Mouse (Mus musculus) liver, postnatal 0 days (tissue): Measurements from ENCODE around the gene Ggcx. TPM values are rescaled to one million over a fixed set of nuclear protein-coding genes. Genes with fewer than 3 reads are reported as not detected.
A peak's percentile ranks its signal among the peaks of the same experiment; 100 is the strongest.

Experiments
- ATAC-seq: fragments of 200-750 bp; cut with Nextera tagmentation; 2 replicates; pipeline ENCODE4 v1.8.0; 2017; ENCODE audit warnings: mild to moderate bottlenecking, moderate library complexity
- DNase-seq: peaks from one replicate; pipeline ENCODE4 v3.0.0-alpha.2; 2016
- H3K27ac ChIP-seq: fragments of 300-500 bp; sonication (generic); 2 replicates; pipeline ENCODE4 v1.5.1; 2014; ENCODE audit warnings: antibody characterized with exemption, moderate library complexity, mild to moderate bottlenecking, low read depth
- H3K27me3 ChIP-seq: fragments of 300-500 bp; sonication (generic); 2 replicates; pipeline ENCODE4 v1.6.1; 2014; ENCODE audit warnings: low read length, control low read depth, mixed read lengths; ENCODE audit not compliant: insufficient read depth
- H3K36me3 ChIP-seq: fragments of 300-500 bp; sonication (generic); replicated peaks from 2 replicates; pipeline ENCODE4 v1.6.1; 2014; ENCODE audit warnings: mild to moderate bottlenecking, control low read depth, low read length, moderate library complexity, mixed read lengths; ENCODE audit not compliant: insufficient read depth
- H3K4me1 ChIP-seq: fragments of 300-500 bp; sonication (generic); 2 replicates; pipeline ENCODE4 v1.6.1; 2014; ENCODE audit warnings: antibody characterized with exemption, mild to moderate bottlenecking, control low read depth; ENCODE audit not compliant: insufficient read depth
- H3K4me2 ChIP-seq: fragments of 300-500 bp; sonication (generic); 2 replicates; pipeline ENCODE4 v1.6.1; 2014; ENCODE audit warnings: low read depth, mild to moderate bottlenecking, low read length, moderate library complexity, mixed read lengths
- H3K4me3 ChIP-seq: fragments of 300-500 bp; sonication (generic); 2 replicates; pipeline ENCODE4 v1.5.1; 2014; ENCODE audit warnings: low read depth, low read length
- H3K9ac ChIP-seq: fragments of 300-500 bp; sonication (generic); replicated peaks from 2 replicates; pipeline ENCODE4 v1.6.1; 2014; ENCODE audit warnings: mild to moderate bottlenecking, moderate library complexity
- H3K9me3 ChIP-seq: fragments of 300-500 bp; sonication (generic); 2 replicates; pipeline ENCODE4 v1.6.1; 2016; ENCODE audit warnings: mild to moderate bottlenecking, control low read depth, low read length, mixed read lengths
- CTCF ChIP-seq: sonication (generic); IDR thresholded peaks from 2 replicates; pipeline ENCODE4 v1.5.1; 2016; ENCODE audit warnings: antibody characterized with exemption, low read depth
- EP300 ChIP-seq: IDR thresholded peaks from 2 replicates; pipeline ENCODE4 v1.6.1; 2016; ENCODE audit warnings: antibody characterized with exemption, low read depth, mild to moderate bottlenecking
- WGBS: fragments of 180-500 bp; shearing (Covaris S2); extraction: QIAGEN DNeasy Blood & Tissue Kit; methylation state at CpG from one replicate; pipeline ENCODE4 v1.1.7; 2014; ENCODE audit not compliant: insufficient replicate concordance; 5-methylcytosine and 5-hydroxymethylcytosine counted together
- polyA plus RNA-seq: library from polyadenylated mRNA; unstranded; fragments of >200 nt; fragmentation: Nextera tagmentation; extraction: Ambion mirVana; gene quantifications from 2 replicates; pipeline ENCODE4 v1.2.1, GENCODE M21; 2015

The Ggcx gene
- polyA plus RNA-seq, 1 experiment from 2014 or later: 20.7 TPM

DNA sequence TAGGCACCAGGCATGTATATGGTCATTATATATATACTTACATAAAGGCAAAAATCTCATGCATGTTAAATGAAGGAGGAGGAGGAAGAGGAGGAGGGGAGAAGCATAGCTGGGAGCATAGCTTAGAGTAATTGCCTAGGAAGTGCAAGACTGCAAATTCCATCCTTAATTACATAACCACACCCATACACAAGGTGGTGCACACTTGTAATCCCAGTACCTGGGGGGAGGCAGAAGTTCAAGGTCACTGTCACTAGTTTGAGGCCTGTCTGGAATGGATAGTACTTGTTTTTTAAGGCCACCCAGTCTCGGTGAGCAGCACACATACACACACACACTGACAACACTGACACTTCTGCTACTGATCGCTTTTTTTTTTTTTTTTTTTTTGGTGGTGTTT lies 38.2 kb downstream of the Ggcx start:
- ATAC-seq (no peak), DNase-seq (no peak)
- Histone ChIP-seq H3K27ac (no peak overlapping the region), H3K4me2 (no peak overlapping the region), H3K9ac (no peak overlapping the region), H3K9me3 (no peaks in the 10 kb centered on the region), H3K36me3 (no peaks in the 10 kb centered on the region), H3K27me3 (no peaks in the 10 kb centered on the region), H3K4me1 (peaks cover 6% of the 10 kb centered on the region; the same call in 1 of the 2 replicates), H3K4me3 (no peak overlapping the region)
- WGBS: 90% methylated on average over 2 of the region's 2 CpGs
- TF ChIP-seq CTCF: no peak
- no peak for TF ChIP-seq EP300

DNA sequence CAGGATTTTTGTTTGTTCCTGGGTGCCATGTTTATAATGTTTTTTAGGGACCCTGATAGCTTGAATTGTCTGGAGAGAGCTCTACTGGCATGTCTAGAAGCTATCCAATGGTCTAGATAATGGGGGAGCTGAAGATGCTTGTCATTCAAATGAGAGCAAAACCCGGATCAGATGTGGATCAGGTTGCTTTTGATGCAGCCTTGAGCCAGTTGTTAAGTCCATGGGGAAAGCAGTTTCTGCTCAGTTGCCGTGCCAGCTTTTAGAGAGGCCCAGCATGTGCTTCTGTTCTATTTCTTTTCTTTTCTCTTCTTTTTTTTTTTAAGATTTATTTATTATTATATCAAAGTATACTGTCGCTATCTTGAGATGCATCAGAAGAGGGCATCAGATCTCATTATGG lies 39.5 kb downstream of the Ggcx start:
- ATAC-seq: no peak
- 88% methylated on average over 3 of the region's 3 CpGs for WGBS

DNA sequence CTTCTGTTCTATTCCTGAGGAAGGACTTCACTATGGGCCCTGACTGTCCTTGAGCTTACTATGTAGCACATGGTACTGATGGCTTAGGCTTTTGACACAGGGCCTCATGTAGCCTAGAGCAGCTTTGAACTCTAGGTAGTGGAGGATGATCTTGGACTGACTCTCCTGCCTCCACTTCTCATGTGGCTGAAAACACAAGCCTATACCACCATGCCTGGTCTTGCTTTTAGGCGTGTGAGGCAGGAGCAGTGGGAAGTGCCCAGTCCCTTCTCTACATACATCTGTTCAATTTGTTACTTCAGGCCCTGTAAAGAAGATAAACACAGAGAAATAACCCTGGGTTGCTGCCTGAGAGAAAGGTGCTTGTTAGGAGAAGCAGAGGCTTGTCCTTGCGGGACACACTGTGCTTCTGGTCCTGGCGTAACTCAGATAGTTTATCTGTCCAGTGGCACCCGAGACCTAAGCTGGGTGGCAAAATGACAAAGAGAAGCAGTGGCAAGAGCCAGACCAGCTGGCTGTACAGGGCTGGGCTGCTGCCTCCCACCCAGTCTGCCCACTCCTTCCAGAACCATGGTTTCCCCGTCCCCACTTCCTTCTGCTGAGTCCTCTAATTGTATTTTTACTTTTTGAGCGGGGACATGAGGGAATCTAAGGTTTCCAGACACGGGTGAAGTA lies 40.1 kb downstream of the Ggcx start:
- H3K4me2 ChIP-seq: no peak overlapping the region
- no peak overlapping the region for H3K4me3 ChIP-seq
- WGBS: 62% methylated on average over 7 of the region's 7 CpGs
- peak; percentile 64 for ATAC-seq
- H3K27ac ChIP-seq: no peak overlapping the region
- no peak for DNase-seq
- H3K27me3 ChIP-seq: no peaks in the 10 kb centered on the region
- H3K9ac ChIP-seq: no peak overlapping the region
- no peaks in the 10 kb centered on the region for H3K9me3 ChIP-seq
- peaks cover 9% of the 10 kb centered on the region for H3K4me1 ChIP-seq
- H3K36me3 ChIP-seq: no peaks in the 10 kb centered on the region
- TF ChIP-seq CTCF (no peak), EP300 (peak; percentile 78)

More for the DNA sequence above, 39.5 kb downstream of the Ggcx start:
- no peak overlapping the region for H3K27ac ChIP-seq
- H3K9me3 ChIP-seq: no peaks in the 10 kb centered on the region
- H3K9ac ChIP-seq: no peak overlapping the region
- no peaks in the 10 kb centered on the region for H3K36me3 ChIP-seq
- no peaks in the 10 kb centered on the region for H3K27me3 ChIP-seq
- H3K4me1 ChIP-seq: peaks cover 6% of the 10 kb centered on the region; the same call in 1 of the 2 replicates
- H3K4me3 ChIP-seq: no peak overlapping the region
- TF ChIP-seq EP300: no peak
- no peak for TF ChIP-seq CTCF
- no peak for DNase-seq
- no peak overlapping the region for H3K4me2 ChIP-seq

DNA sequence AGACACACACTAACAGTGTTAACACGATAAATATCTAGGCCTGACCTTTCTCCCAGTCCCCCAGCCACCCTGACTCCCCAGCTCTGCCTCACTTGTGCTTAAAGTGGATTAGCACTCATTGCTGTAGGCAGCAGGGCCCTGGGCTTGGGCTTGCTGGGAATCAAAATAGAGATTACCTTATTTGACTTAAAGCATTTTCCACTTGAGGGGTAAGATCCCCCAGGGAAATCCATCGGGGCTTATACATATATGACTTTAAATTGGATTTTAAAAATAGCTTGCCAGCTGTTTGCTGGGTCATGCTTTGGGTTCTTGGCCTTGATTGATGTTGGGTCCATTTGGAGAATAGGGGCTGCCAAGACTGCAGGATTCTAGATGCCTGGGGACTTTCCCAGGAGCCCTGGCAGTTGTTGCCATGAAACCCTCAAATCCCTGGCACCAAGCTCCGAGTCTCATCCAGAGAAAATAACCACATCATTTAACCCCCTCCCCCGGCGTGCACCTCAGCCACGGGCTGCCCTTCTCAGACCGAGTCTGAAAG lies 40.8 kb downstream of the Ggcx start:
- no peak for DNase-seq
- no peaks in the 10 kb centered on the region for H3K36me3 ChIP-seq
- WGBS: 82% methylated on average over 7 of the region's 7 CpGs
- H3K27me3 ChIP-seq: no peaks in the 10 kb centered on the region
- no peak for TF ChIP-seq EP300
- TF ChIP-seq CTCF: no peak
- H3K4me3 ChIP-seq: no peak overlapping the region
- no peak overlapping the region for H3K4me2 ChIP-seq
- ATAC-seq: no peak
- H3K27ac ChIP-seq: no peak overlapping the region
- H3K4me1 ChIP-seq: peaks cover 13% of the 10 kb centered on the region
- H3K9ac ChIP-seq: no peak overlapping the region
- H3K9me3 ChIP-seq: no peaks in the 10 kb centered on the region

DNA sequence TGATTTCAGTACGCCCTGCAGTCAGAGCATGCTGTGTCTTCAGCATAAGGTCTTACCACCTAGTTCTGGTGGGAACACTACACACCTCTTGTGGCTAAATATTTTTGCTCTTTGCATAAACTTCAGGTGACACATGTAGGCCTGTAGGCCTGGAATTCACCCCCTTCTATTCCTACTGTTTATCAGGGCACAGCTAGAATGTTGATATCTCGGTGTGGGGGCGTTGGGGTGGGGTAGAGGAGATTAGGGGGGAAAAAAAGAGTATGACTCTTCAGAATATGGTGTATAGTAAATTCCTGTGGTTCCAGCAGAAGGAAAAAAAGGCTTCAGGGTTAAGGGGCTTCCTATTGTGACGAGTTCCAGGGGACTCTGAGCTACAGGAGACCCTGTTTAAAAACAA lies 42.5 kb downstream of the Ggcx start:
- peaks cover 16% of the 10 kb centered on the region for H3K4me1 ChIP-seq
- WGBS: 62% methylated on average over 4 of the region's 4 CpGs
- H3K9me3 ChIP-seq: no peaks in the 10 kb centered on the region
- no peak overlapping the region for H3K9ac ChIP-seq
- H3K36me3 ChIP-seq: no peaks in the 10 kb centered on the region
- H3K4me2 ChIP-seq: no peak overlapping the region
- no peaks in the 10 kb centered on the region for H3K27me3 ChIP-seq
- no peak for ATAC-seq
- TF ChIP-seq EP300: no peak
- no peak for TF ChIP-seq CTCF
- DNase-seq: no peak
- H3K4me3 ChIP-seq: no peak overlapping the region
- no peak overlapping the region for H3K27ac ChIP-seq

DNA sequence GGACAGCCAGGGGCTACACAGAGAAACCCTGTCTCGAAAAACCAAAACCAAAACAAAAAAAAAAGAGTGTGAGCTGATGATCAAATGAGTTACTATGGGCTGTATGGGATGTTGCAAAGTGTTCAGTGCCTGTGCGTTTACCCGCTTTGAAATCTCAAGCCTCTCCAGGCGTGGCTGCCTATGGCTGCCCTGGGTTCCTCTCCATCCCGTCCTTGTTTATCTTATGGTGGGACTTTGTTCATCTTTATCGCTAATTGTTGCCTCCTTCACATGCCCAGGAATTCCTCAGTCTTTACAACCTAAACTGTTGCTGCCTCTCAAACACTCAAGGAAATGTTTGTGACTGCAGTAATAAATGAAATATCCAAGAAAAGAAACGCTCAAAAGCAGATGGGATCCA lies 44.3 kb downstream of the Ggcx start:
- Histone ChIP-seq H3K27ac (peak overlapping the region; percentile 2; the same call in 1 of the 2 replicates), H3K4me2 (no peak overlapping the region), H3K9ac (no peak overlapping the region), H3K4me3 (no peak overlapping the region), H3K27me3 (no peaks in the 10 kb centered on the region), H3K9me3 (no peaks in the 10 kb centered on the region), H3K36me3 (no peaks in the 10 kb centered on the region), H3K4me1 (peaks cover 16% of the 10 kb centered on the region)
- ATAC-seq: no peak
- TF ChIP-seq CTCF: no peak
- no peak for TF ChIP-seq EP300
- WGBS: 63% methylated on average over 7 of the region's 7 CpGs
- no peak for DNase-seq
